Mouse (Mus musculus): ENCODE data around the gene Phyhd1. TPM values are rescaled to one million over a fixed set of nuclear protein-coding genes. Genes with fewer than 3 reads are reported as not detected.

Gene Phyhd1
- polyA plus RNA-seq, 1 experiment: 62.7 TPM

DNA sequence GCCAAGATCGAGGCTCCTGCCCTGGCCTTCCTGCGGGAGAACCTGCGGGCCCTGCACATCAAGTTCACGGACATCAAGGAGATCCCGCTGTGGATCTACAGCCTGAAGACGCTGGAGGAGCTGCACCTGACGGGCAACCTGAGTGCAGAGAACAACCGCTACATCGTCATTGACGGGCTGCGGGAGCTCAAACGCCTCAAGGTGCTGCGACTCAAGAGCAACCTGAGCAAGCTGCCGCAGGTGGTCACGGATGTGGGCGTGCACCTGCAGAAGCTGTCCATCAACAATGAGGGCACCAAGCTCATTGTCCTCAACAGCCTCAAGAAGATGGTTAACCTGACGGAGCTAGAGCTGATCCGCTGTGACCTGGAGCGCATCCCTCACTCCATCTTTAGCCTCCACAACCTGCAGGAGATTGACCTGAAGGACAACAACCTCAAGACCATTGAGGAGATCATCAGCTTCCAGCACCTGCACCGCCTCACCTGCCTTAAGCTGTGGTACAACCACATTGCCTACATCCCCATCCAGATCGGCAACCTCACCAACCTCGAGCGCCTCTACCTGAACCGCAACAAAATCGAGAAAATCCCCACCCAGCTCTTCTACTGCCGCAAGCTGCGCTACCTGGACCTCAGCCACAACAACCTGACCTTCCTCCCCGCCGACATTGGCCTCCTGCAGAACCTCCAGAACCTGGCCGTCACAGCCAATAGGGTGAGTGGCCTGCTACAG, 9.2 kb upstream of the Phyhd1 start:
- DNase-seq (ENCODE audit: low read depth): no peak

- DNase-seq (ENCODE audit: low read depth): no peak
Observed at GRCm38 (mm10) chr2:30257699-30258460, 8.1 kb upstream of the Phyhd1 start.

- no peak for DNase-seq (ENCODE audit: low read depth)
Observed at GRCm38 (mm10) chr2:30258600-30258999, 7.4 kb upstream of the Phyhd1 start.

GRCm38 (mm10) chr2:30259131-30260064, 6.6 kb upstream of the Phyhd1 start:
- DNase-seq (ENCODE audit: low read depth): no peak

DNA sequence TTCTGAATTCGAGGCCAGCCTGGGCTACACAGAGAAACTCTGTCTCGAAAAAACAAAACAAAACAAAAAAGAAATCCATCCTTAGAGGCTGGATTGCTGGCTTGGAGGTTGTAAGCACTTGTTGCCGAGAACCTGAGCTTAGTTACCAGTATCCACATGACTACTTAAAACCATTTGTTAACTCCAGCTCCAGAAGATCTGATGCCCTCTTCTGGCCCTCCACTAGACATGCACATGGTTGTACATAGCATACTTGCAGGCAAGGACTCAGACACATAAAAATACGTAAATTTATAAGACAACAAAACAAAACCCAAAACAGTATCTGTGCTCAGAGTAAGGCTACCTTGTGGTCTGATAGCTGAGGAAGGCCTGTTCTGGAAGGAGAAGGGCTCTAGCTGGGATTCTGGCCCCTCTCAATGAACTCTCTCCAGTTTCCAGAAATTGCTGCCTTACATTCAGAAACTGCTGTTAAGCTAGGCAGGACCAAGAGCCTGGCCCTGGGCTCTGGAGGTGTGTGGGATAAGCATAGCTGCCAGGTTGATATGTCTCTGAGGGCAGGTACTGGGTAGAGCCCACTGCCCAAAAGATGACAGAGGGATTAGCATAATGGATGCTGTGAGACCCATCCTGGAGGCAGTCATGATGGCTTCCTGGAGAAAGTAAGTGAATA, 4.8 kb upstream of the Phyhd1 start:
- no peak for DNase-seq (ENCODE audit: low read depth)

DNA sequence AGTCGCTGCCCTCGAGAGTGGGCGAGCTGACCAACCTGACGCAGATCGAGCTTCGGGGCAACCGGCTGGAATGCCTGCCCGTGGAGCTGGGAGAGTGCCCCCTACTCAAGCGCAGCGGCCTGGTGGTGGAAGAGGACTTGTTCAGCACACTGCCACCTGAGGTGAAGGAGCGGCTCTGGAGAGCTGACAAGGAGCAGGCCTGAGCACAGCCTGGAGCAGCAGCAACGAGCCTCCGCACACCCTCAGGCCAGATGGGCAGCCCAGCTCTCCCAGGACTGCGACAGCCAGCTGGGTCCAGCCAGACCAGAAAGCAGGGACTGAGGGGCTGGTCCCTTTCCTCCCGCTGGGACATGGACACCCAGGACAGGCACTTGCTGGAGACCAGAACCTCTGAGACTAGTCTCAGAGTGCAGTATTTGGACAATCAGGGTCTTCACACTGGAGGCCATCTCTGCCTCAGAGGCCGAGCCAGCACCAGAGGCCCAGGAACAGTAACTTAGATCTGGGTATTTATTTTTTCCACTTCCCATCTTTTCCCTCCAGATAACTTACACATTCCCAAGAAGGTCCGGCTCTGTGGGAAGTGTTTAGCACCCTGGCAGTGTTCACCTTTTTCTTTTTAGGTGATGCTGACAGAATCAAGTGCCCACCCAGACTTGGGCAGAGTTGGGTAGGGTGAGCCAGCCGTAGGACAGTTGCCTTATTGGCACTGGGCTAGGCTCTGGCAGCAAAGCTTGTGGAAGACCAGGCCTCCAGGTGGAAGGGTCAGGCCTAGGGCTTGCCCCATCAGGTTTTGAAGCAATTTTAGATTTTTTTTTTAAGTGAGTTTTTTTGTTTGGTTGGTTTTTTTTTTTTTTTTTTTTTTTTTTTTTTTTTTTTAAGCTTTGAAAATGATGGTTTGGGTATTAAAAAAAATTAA, 3.8 kb upstream of the Phyhd1 start:
- no peak for DNase-seq (ENCODE audit: low read depth)

DNA sequence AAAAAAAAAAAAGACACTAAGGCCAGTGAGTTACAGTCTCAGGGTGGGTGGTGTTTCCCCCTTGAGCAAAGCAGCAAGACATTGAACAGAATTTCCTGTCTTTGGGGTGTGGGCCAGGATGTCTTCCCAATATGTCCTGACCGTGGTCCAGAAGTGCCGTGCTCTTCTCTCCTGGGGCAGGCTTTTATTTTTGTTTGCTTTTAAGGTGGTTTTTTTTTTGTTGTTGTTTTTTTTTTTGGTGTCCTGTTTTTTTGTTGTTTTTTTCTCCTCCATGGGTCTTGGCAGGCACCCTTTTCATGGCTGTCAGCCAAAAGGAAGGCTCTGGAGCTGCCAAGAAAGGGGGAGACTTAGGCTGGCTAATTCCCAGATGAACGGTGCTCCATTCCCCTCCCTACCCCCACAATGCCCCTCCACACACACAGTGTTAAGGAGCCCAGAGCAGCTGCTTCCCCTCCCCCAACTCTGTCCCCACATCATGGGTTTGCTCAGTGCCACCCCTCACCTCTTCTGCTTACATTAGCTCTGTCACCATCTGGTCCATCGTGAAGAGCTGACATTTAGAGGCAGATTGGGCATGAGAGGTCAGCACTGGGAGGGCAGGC, 3.1 kb upstream of the Phyhd1 start:
- DNase-seq (ENCODE audit: low read depth): no peak

GRCm38 (mm10) chr2:30263811-30264210, 2.2 kb upstream of the Phyhd1 start:
- DNase-seq (ENCODE audit: low read depth): no peak

DNA sequence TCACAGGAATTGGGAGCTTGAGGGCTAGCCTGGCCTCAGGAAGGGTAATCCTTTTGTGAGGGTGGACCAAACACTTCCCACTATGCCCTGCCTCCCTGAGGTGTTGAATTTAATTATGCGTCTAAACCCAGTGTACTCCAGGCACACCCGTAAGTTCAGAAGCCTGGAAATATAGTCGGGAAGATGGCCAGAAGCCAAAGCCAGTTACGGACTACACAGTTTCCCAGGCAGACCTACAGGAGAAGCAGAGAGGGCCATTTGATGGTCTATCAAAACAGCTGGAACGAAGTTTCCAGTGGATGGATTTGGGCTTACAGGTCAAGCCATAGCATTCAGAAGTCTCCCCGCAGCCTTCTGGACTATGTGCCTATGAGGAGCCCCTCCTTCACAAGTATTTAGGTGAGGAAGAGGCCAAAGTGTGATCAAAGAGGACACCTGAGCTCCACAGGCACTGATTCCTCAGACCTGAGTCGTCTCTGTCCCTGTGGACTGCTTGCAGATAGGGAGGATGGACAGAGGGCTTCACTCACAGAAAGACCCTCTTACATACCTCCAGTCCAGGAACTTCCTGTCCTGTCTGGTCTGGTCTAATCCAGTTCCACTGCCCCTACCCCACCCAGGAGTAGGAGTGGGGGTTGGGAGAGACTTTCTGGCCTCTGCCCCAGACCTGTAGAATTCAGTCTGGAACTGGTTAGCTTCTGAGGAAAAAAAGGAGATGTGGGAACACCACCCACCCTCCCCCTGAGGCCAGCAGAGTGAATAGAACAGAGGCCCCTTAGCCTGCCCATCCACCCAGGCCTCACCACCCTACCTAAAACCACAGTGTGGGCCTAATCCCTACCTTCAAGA, 1.1 kb upstream of the Phyhd1 start:
- DNase-seq (ENCODE audit: low read depth): no peak

- DNase-seq (ENCODE audit: low read depth): no peak
Observed at GRCm38 (mm10) chr2:30266392-30266941, 464 bp downstream of the Phyhd1 start.

DNA sequence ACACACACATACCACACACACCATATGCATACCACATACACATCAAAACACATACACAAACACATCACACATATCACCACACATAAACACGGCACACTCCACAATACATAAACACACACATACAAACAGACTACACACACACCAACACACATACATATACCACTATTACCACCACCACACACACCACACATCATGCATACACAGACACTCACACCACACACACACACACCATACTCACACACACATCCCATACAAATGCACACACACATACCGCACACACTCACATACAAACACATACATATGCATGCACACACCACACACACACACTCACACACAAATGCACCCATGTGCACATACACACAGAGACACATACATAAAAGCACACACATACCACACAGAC, 1.5 kb downstream of the Phyhd1 start:
- DNase-seq (ENCODE audit: low read depth): no peak

DNA sequence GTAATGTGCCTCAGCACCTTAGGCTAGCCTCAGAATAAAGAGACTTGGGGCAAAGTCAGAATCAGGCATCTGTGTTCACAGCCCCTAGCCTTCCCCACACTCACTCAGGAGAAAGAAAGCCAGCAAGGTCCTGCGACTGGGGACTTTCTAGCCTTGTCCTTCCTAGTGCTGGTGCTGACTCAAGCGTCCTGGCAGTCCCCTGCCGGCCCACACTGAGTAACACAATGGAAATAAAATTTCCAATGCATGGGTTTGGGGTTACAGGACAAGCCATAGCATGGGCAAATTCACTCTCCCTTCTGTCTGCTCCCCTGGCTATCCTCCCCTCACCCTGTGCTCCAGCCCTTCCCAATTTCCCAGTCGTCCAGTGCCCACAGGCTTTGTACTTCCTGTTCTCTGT, 2.4 kb downstream of the Phyhd1 start:
- no peak for DNase-seq (ENCODE audit: low read depth)

GRCm38 (mm10) chr2:30269241-30269990, 3.4 kb downstream of the Phyhd1 start:
- no peak for DNase-seq (ENCODE audit: low read depth)

- DNase-seq (ENCODE audit: low read depth): no peak
Observed at GRCm38 (mm10) chr2:30270134-30270533, 4.1 kb downstream of the Phyhd1 start.

- DNase-seq (ENCODE audit: low read depth): no peak
Observed at GRCm38 (mm10) chr2:30280743-30281142, 14.7 kb downstream of the Phyhd1 start, which contains the start of gene Gm28038. TSS of gene Gm28038 (plus strand) at chr2:30281043.

- no peak for DNase-seq (ENCODE audit: low read depth)
Observed at GRCm38 (mm10) chr2:30281651-30282050, 15.6 kb downstream of the Phyhd1 start.

- DNase-seq (ENCODE audit: low read depth): no peak
Observed at GRCm38 (mm10) chr2:30283193-30283592, 17.2 kb downstream of the Phyhd1 start.

DNA sequence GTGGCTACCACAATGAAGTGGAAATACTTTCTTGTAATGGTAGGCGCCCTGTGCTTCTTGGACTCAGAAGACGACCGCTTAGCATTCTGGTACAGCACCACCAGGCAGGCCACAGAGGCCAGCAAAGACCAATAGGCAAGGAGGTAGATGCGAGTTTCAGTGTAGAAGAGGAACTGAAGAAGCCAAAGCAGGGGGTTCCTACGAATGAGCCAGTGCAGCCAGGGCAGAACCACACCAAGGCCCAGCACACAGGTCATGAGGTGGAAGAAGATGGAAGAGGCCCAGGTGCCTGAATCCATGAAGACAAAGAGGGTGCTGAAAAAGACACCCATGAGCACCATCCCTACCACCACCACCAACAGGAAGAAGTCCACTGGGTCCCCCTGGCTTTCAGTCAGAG, 19.0 kb downstream of the Phyhd1 start:
- no peak for DNase-seq (ENCODE audit: low read depth)
